Mouse (Mus musculus): ENCODE measurements at regions not wholly inside any gene's neighbourhood (a gene's known extent, or its start where the extent isn't known, plus 50 kb on each side); places are given as distances from the start of the nearest gene placed in this dataset.

DNA sequence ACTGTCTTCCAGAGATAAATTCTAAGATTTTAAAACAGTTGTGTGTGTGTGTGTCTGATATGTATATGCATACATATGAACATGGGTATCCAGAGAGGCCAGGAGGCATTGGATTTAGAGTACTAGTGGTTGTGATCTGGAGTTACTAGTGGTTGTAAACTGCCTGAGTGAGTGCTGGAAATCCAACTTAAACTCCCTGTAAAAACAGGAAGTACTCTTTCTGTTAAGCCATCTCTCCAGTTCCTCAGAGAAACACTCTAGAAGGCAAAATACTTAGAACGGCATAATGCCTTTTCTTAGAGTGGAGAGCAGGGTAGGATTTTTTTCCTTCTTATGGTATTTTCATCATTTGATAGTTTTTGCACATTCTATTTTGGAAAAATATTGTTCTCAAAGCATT lies 99.1 kb upstream of the Gorab start:
- DNase-seq (ENCODE audit: low read depth, low spot score): peak; percentile 58
- Histone ChIP-seq H3K79me2 (ENCODE audit: control insufficient read depth, insufficient read depth, low read length, poor library complexity) (no peaks in the 10 kb centered on the region), H3K27me3 (ENCODE audit: control insufficient read depth in 1 of 2, insufficient read depth in 2 of 2, low read length in 2 of 2) (no peaks in the 10 kb centered on the region), H3K4me3 (ENCODE audit: control insufficient read depth in 1 of 2, insufficient read depth in 1 of 2, low read depth in 2 of 2, low read length in 2 of 2) (no peak overlapping the region), H3K4me1 (ENCODE audit: control insufficient read depth in 1 of 2, insufficient read depth in 2 of 2, low read length in 2 of 2) (peaks cover 9 to 17% of the 10 kb centered on the region in 2 experiments), H3K36me3 (ENCODE audit: control insufficient read depth in 1 of 2, insufficient read depth in 2 of 2, low read length in 2 of 2) (peaks cover 0 to 18% of the 10 kb centered on the region in 2 experiments; a peak in 2 of 4 replicates), H3K27ac (ENCODE audit: control insufficient read depth, low read depth, low read length) (no peak overlapping the region), H3K9me3 (replicated peaks; ENCODE audit: insufficient read depth, low read length) (no peaks in the 10 kb centered on the region), H3K9ac (ENCODE audit: control insufficient read depth, low read depth, low read length, poor library complexity, severe bottlenecking) (no peak overlapping the region)
- 0 out of 2 replicates have a peak, but pooled peaks have one; percentile 11 for TF ChIP-seq ELF1 (IDR thresholded peaks at IDR 0.05; ENCODE audit: low read depth, low read length)
- TF ChIP-seq EP300 (IDR thresholded peaks at IDR 0.05; ENCODE audit: low read depth in 1 of 2, low read length in 2 of 2): peak in 1 of 2 experiments; percentile 16; a peak in 1 of 4 replicates
- no peak for TF ChIP-seq NRF1 (IDR thresholded peaks at IDR 0.05; ENCODE audit: insufficient read depth, low read depth, low read length, poor library complexity, severe bottlenecking)
- TF ChIP-seq TCF12 (IDR thresholded peaks at IDR 0.05; ENCODE audit: low read depth, low read length): no peak

- Histone ChIP-seq H3K4me3 (ENCODE audit: control insufficient read depth in 1 of 2, insufficient read depth in 1 of 2, low read depth in 2 of 2, low read length in 2 of 2) (no peak overlapping the region), H3K27ac (ENCODE audit: control insufficient read depth, low read depth, low read length) (no peak overlapping the region), H3K4me1 (ENCODE audit: control insufficient read depth in 1 of 2, insufficient read depth in 2 of 2, low read length in 2 of 2) (peaks cover 9 to 15% of the 10 kb centered on the region in 2 experiments), H3K27me3 (ENCODE audit: control insufficient read depth in 1 of 2, insufficient read depth in 2 of 2, low read length in 2 of 2) (no peaks in the 10 kb centered on the region), H3K36me3 (ENCODE audit: control insufficient read depth in 1 of 2, insufficient read depth in 2 of 2, low read length in 2 of 2) (peaks cover 0 to 21% of the 10 kb centered on the region in 2 experiments; a peak in 2 of 4 replicates), H3K9me3 (replicated peaks; ENCODE audit: insufficient read depth, low read length) (no peaks in the 10 kb centered on the region), H3K79me2 (ENCODE audit: control insufficient read depth, insufficient read depth, low read length, poor library complexity) (no peaks in the 10 kb centered on the region), H3K9ac (ENCODE audit: control insufficient read depth, low read depth, low read length, poor library complexity, severe bottlenecking) (no peak overlapping the region)
- TF ChIP-seq EP300 (IDR thresholded peaks at IDR 0.05; ENCODE audit: low read depth in 1 of 2, low read length in 2 of 2) (peak; percentile 91), KAT2A (conservative IDR thresholded peaks at IDR 0.05; ENCODE audit: low read depth, low read length) (no peak), RAD21 (IDR thresholded peaks at IDR 0.05; ENCODE audit: low read depth, low read length) (no peak), TAL1 (IDR thresholded peaks at IDR 0.05; ENCODE audit: low read length) (no peak), GATA1 (IDR thresholded peaks at IDR 0.05; ENCODE audit: low read depth, low read length) (peak; percentile 94), TBP (IDR thresholded peaks at IDR 0.05; ENCODE audit: low read depth, low read length) (peak; percentile 91), SIN3A (IDR thresholded peaks at IDR 0.05; ENCODE audit: low read length) (peak; percentile 34; the same call in 1 of the 2 replicates), ETS1 (IDR thresholded peaks at IDR 0.05; ENCODE audit: low read depth, low read length) (peak; percentile 65; the same call in 1 of the 2 replicates), TCF12 (IDR thresholded peaks at IDR 0.05; ENCODE audit: low read depth, low read length) (peak; percentile 94), UBTF (IDR thresholded peaks at IDR 0.05; ENCODE audit: borderline replicate concordance, insufficient read depth, low read depth, low read length) (no peak), MYB (IDR thresholded peaks at IDR 0.05; ENCODE audit: low read depth, low read length) (no peak), RCOR1 (IDR thresholded peaks at IDR 0.05; ENCODE audit: low read depth, low read length) (peak; percentile 85), POLR2A (IDR thresholded peaks at IDR 0.05; ENCODE audit: control insufficient read depth in 1 of 2, insufficient read depth in 1 of 2, low read depth in 1 of 2, low read length in 2 of 2, poor library complexity in 1 of 2) (no peak)
- peak; percentile 40 for DNase-seq (ENCODE audit: low read depth, low spot score)
These were observed 95.0 kb upstream of the Gorab start for GRCm38 (mm10) chr1:163498398-163498958.

Data from MEL (cell line).